Mouse (Mus musculus) brain, embryonic 14.5 days (tissue): Measurements from ENCODE around the gene Dlgap1.

Experiments used
- CTCF ChIP-seq: fragments of 200-500 bp; IDR thresholded peaks from 2 replicates; pipeline ENCODE4 v1.5.1; 2012; ENCODE audit warnings: inconsistent platforms, mild to moderate bottlenecking, moderate library complexity, borderline replicate concordance; ENCODE audit not compliant: insufficient read depth, insufficient read length; ENCODE audit errors: extremely low read depth
- POLR2A ChIP-seq: fragments of 200-500 bp; IDR thresholded peaks from 2 replicates; pipeline ENCODE4 v1.6.1; 2012; ENCODE audit warnings: mild to moderate bottlenecking, inconsistent platforms, borderline replicate concordance; ENCODE audit not compliant: poor library complexity, insufficient read depth, insufficient read length, severe bottlenecking; ENCODE audit errors: extremely low read depth

- TF ChIP-seq CTCF (no peak), POLR2A (no peak)
Observed at GRCm38 (mm10) chr17:70507759-70508158, 538.9 kb downstream of the Dlgap1 start.
